Mouse (Mus musculus) spleen, adult 18-20 months (tissue): ENCODE results near the gene Foxk1.

ENCODE experiments used
- DNase-seq, 2 experiments: peaks; one replicate each; pipeline ENCODE4 v3.0.0; 2022; ENCODE audit warnings: mixed read lengths in 2 of 2

Gene Foxk1

DNA sequence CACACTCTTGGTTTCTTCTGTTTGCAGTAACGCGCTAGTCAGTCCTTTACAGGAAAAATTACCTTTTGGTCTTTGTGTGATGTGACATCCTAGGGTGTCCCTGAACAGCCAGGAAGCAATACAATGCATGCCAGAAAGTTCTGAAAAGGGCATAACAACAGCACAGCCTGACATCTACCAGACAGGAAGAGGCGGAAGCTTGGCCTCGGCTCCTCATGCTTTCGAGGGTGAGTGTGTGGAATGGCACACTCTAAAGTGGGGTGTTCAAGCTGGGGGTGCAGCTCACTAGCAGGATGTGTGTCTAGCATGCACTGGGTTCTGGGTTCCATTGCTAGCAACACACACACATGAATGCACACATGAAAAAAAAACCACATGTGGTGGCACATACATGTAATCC, 9.6 kb upstream of the Foxk1 start:
- DNase-seq, result no peak

DNA sequence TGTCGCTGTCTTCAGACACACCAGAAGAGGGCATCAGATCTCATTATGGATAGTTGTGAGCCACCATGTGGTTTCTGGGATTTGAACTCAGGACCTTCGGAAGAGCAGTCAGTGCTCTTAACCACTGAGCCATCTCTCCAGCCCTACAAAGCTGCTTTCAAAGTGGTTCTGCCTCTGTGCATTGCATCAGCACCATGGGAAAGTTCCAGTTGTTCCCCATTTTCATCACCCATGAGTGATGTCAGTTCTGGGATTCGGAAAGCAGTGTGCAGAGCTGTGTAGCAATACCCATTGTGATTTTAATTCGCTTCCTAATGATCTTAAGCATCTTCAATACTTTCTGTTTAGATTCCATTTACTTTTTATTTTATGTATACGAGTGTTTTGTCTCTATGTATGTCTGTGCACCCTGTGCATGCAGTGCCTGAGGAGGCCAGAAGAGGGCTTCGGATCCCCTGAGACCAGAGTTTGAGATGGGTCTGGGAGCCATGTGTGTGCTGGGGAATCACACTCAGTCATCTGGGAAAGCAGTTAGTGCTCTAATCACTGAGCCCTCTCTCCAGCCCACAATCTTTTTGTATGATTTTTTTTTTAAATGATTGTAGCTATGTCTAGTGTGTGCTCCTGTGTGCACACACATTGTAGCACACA, 6.6 kb upstream of the Foxk1 start:
- no peak for DNase-seq

GRCm38 (mm10) chr5:142395909-142396308, 5.4 kb upstream of the Foxk1 start:
- DNase-seq, result no peak

DNA sequence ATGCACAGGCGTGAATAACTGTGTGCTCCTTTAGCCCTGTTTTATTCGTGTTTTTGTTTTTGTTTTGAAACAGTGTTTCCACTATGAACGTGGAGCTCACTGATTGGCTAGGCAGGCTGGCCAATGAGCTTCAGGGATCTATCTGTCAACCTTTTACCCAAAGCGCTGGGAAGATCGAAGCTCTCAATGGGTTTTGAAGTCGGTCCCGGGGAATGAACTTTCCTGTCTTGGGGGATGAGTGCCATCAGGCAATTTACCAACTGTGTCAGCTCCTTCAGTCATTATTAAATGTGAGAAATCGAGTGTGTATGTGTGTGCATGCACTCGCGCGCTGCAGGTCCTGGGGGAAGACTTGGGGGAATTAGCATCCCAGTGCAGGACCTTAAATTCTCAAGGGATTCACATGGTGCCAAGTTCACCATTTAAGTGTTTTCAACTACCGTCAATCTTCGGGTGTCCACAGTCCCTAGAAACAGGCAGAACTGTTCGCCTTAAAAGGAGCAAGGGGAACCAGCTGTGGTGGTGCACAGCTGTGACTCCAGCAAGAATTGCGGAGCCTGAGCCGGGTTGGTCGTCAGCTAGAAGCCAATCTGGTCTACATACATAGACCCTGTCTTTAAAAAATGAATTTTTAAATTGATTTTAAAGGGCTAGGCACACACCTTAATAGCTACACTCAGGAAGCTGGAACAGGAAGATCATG, 965 bp upstream of the Foxk1 start:
- no peak for DNase-seq

DNA sequence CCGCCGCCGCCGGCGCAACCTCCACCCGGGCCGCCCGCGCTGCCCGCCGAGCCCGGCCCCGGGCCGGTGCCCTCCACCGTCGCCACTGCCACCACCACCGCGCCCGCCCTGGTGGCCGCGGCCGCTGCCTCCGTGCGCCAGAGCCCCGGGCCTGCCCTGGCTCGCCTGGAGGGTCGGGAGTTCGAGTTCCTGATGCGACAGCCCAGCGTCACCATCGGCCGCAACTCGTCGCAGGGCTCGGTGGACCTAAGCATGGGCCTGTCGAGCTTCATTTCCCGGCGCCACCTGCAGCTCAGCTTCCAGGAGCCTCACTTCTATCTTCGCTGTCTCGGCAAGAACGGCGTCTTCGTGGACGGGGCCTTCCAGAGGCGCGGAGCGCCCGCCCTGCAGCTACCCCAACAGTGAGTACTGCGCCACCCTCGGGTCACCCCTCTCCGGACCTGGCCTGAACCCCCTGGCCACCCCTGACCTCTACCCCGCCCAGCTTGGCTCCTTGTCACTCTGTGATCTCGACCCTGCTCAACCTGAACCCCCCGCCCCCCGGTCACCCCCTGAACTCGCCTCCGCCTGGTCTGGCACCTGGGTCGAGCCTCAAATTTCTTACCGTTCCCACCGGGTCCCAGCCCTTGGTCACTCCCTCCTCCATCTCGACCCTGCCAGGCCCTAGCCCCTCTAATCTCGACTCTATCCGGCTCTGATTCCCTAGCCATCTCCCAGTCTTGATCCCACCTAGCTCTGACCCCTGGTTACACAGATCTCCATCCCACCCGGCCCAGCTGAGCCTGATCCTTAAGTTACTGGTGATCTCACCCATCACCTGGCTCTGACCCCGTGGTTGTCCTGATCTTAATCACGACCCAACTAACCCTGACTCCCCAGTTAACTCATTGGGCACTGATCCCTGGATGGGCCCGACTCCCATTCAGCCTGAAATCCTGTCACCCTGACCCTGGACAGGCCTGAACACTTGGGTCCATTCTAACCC, 636 bp downstream of the Foxk1 start:
- DNase-seq, result peak in 1 of 2 experiments; percentile 46

DNA sequence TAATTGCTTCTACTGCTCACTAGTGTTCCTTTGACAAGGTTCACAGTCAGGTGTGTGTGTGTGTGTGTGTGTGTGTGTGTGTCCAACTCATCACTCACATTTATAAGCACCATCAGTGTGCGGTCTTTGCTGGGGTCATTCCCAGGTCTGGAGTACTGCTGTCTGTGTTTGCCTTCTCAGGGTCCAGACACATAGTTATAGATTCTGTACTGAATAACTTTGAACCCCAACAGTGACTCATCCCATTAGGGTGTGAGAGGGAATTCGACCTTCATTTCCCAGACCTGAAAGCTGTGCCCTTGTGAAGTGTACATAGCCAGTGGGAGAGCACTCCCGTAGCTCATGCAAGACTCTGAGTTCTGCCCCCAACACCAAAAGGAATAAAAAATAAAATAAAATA, 2.4 kb downstream of the Foxk1 start:
- DNase-seq, result no peak

DNA sequence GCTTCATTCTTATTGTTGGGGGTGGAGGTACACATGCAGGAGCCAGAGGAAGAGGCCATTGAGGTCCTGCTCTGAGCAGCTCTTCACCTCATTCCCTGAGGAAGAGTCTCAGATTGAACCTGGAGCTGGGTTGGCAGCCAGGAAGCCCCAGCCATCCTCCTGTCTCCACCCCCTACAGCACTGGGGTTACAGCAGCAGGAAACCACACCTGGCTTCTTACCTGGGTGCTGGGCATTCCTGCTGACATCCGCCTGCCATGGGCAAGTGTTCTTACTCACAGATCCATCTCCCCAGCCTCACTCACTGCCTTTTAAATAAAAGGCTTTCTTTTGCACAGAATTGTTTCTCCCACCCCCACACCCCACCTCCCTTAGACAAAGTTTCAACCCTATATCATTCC, 3.0 kb downstream of the Foxk1 start:
- DNase-seq, result no peak

- DNase-seq, result no peak
Measured at GRCm38 (mm10) chr5:142405426-142405825, 4.1 kb downstream of the Foxk1 start.

GRCm38 (mm10) chr5:142406401-142406800, 5.1 kb downstream of the Foxk1 start:
- DNase-seq, result no peak

DNA sequence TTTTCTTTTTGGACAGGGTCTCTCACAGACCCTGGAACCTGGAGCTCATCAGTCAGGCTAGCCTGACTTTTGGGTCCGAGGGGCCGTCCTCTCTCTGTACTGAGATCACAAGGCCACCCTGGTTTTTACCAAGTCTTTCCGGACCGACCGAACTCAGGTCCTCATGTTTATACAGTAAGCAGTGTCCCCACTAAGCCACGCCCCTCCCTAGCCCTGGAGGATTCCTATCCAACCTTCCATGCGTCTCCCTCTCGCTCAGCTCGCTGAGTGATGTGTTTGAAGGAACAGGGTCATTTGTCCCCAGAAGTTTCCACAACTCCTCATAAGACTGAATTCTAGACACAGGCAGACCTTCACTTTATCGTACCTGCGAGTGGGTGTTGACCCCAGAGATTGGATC, 5.6 kb downstream of the Foxk1 start:
- DNase-seq, result no peak

- no peak for DNase-seq
Measured at GRCm38 (mm10) chr5:142407381-142407780, 6.1 kb downstream of the Foxk1 start.

DNA sequence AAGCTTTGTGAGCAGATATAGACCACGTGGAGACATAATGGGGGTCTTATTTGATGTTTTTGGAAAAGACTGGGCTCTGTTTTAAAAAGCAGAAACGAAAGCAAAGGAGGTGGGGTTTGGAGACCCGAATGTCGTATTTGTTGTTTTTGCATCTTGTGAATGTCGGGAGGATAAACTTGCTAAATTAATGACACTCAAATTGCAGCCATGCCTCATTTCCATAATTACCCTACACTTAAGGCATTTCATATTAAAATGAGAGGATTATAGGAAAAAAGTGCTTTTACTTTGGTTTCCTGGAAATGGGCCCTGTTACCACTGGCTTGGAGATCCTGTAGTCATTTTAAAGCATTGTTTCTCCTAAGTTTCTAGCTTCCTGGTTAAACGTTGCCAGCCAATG, 7.9 kb downstream of the Foxk1 start:
- no peak for DNase-seq

DNA sequence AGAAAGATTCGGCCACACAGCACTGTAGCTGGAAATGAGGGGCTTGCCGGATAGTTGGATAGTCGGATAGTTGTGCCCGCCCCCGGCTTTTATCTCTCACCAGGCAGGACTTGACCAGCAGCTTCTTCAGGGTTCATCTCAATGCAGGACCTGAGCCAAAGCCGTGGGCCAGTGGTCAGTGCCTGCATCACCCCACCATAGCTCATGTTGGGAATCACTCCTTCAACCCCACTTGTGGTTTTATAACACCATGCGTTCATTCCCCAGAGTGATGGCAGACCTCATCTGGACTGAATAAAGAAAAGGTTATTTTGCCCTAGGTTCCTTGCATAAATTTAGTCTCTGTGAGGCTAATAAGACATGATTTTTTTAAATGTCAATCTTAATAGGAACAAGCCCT, 9.1 kb downstream of the Foxk1 start:
- DNase-seq, result no peak

DNA sequence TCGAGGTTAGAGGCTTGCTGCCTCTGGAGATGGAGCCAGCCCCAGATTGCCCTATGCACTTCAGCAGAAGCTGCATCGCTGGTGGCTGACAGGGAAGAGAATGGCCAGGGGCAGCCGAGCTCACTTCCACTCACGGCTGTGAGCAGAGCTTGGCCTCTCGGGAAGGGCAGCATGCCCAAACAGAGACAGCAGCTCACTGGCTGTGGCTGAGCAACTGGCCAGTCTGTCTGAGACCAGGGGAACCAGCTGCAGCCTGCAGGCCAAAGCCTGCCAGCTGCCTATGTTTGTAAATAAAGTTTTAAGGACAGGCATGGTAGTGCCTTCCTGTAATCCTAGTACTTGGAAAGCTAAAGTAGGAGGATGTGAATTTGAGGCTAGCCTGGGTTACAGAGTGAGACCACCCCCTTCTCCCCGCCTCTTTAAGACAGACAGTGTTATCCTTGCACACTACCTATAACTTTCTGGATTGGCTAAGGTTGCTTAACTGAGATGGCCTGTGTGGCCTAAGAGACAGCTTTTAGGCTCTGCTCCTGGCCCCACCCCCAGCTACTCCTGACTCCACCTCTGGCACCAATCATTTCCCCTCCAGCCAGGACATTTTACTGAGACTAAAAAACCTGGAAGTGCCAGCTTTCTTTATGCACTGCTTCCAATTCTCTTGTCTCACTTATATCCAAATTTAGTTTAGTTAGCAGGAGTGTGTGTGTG, 11.5 kb downstream of the Foxk1 start:
- no peak for DNase-seq

- no peak for DNase-seq
Measured at GRCm38 (mm10) chr5:142413723-142414445, 12.6 kb downstream of the Foxk1 start.

DNA sequence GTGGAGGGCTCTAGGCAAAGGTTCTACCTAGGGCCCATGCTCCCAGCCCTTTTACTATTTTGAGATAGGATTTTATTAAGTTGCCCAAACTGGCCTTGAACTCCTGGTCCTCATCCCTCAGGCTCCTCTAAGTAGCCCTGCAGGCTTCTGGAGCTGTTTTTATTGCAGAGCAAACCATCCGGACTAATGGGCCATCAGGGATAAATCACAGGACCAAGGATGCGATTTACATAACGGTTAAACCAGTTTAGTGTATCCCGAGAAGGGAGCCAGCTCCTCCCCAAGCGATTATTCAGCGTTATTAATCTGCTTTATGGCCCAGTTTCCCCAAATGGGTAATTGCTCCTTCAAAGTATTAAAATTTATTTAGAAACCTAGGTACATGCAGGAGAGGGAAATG, 14.1 kb downstream of the Foxk1 start:
- DNase-seq, result no peak

- peak in 1 of 2 experiments; percentile 33 for DNase-seq
Measured at GRCm38 (mm10) chr5:142416070-142416775, 14.9 kb downstream of the Foxk1 start.

DNA sequence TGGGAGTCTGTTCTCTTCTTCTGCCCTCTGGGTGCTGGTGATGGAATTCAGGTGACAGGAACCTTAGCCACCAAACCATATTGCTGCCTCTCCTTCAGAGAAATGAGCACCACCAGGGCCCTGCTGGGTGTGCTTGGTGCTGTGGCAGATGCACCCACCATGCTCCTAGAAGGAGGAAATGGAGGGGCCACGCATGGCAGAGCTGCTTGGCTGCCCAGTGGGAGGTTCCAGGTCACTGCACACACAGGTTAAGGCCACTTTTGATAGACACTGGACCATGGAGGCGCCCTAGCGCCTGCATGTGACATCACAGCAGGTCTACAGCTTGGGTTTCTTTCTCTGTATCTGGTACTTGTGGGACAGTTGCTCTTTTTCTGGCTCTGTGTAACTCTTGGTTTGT, 15.8 kb downstream of the Foxk1 start:
- DNase-seq, result no peak

- no peak for DNase-seq
Measured at GRCm38 (mm10) chr5:142417876-142418275, 16.6 kb downstream of the Foxk1 start.

GRCm38 (mm10) chr5:142418419-142418818, 17.1 kb downstream of the Foxk1 start:
- no peak for DNase-seq

DNA sequence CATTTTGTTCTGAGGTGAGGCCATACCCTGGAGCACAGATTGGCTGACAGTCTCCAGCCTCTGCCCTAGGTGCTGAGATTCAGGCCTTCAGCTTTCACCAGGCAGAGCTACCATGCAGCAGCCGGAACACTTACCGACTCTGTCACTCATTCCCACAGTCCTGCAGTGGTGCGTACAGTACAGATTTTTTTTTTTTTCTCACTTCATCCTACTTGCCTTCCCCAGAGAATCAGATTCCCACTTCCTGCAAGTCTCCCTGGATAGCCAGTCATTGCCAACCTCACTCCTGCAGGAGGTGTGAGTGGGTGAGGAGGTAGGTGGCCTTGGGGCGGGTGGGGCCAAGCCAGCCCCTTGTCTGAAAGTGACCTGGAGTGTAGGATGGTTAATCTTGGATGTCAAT, 19.0 kb downstream of the Foxk1 start:
- DNase-seq, result no peak

- no peak for DNase-seq
Measured at GRCm38 (mm10) chr5:142420920-142421319, 19.6 kb downstream of the Foxk1 start.
